Mouse (Mus musculus) megakaryocyte, embryonic 14.5 days (primary cell): ENCODE data around the gene Gngt2. TPM values are rescaled to one million over a fixed set of nuclear protein-coding genes. Genes with fewer than 3 reads are reported as not detected.

ENCODE experiments used
- H3K27me3 ChIP-seq: replicated peaks from 2 replicates; pipeline ENCODE3; 2012; ENCODE audit warnings: inconsistent platforms
- H3K36me3 ChIP-seq: replicated peaks from 2 replicates; pipeline ENCODE3; 2012; ENCODE audit warnings: low read length, inconsistent platforms, mixed read lengths
- H3K4me1 ChIP-seq: 2 replicates; pipeline ENCODE4 v1.6.1; 2012; ENCODE audit warnings: inconsistent platforms
- H3K4me3 ChIP-seq: replicated peaks from 2 replicates; pipeline ENCODE3; 2012; ENCODE audit warnings: moderate library complexity, mild to moderate bottlenecking, inconsistent platforms
- H3K9me3 ChIP-seq: 2 replicates; pipeline ENCODE4 v1.6.1; 2012; ENCODE audit warnings: inconsistent platforms
- FLI1 ChIP-seq: IDR thresholded peaks from 2 replicates; pipeline ENCODE4 v1.6.1; 2012; ENCODE audit warnings: low read length, inconsistent platforms, mixed read lengths
- GATA1 ChIP-seq: IDR thresholded peaks from 3 replicates; pipeline ENCODE4 v1.6.1; 2012; ENCODE audit warnings: mixed read lengths, low read length, inconsistent platforms, borderline replicate concordance
- polyA plus RNA-seq: library from polyadenylated mRNA; stranded (reverse); fragments of >175 nt; gene quantifications from 2 replicates; pipeline ENCODE4 v1.2.3, GENCODE M21; 2012; ENCODE audit warnings: low replicate concordance; ENCODE audit not compliant: insufficient read depth

The Gngt2 gene
- polyA plus RNA-seq, 1 experiment: 30.7 TPM

- peak within 1 kb of the TSS; percentile 95 for H3K4me3 ChIP-seq
- TF ChIP-seq GATA1 (no peak), FLI1 (no peak)
- H3K4me1 ChIP-seq: peaks cover 59% of the 10 kb centered on the region
Measured at GRCm38 (mm10) chr11:95824071-95824876, 12.7 kb upstream of the Gngt2 start, which contains the start of gene Phospho1. Gene Phospho1, plus strand, starts transcription at chr11:95824499.

GRCm38 (mm10) chr11:95824877-95825243, 12.2 kb upstream of the Gngt2 start:
- peaks cover 82% of the 10 kb centered on the region for H3K27me3 ChIP-seq
- peaks cover 64% of the 10 kb centered on the region for H3K4me1 ChIP-seq
- H3K9me3 ChIP-seq: no peaks in the 10 kb centered on the region
- H3K4me3 ChIP-seq: peak overlapping the region; percentile 95
- no peak for TF ChIP-seq FLI1
- TF ChIP-seq GATA1: no peak
- peaks cover 7% of the 10 kb centered on the region for H3K36me3 ChIP-seq

More at GRCm38 (mm10) chr11:95824071-95824876, 12.7 kb upstream of the Gngt2 start, which contains the start of gene Phospho1:
- H3K27me3 ChIP-seq: peaks cover 81% of the 10 kb centered on the region
- peaks cover 1% of the 10 kb centered on the region for H3K36me3 ChIP-seq
- H3K9me3 ChIP-seq: no peaks in the 10 kb centered on the region

GRCm38 (mm10) chr11:95825625-95826024, 11.4 kb upstream of the Gngt2 start:
- H3K36me3 ChIP-seq: peaks cover 15% of the 10 kb centered on the region
- peaks cover 6% of the 10 kb centered on the region for H3K9me3 ChIP-seq
- peaks cover 68% of the 10 kb centered on the region for H3K4me1 ChIP-seq
- H3K27me3 ChIP-seq: peaks cover 88% of the 10 kb centered on the region
- no peak for TF ChIP-seq GATA1
- TF ChIP-seq FLI1: no peak
- peak overlapping the region; percentile 95 for H3K4me3 ChIP-seq

GRCm38 (mm10) chr11:95826317-95827167, 10.5 kb upstream of the Gngt2 start:
- peaks cover 24% of the 10 kb centered on the region for H3K36me3 ChIP-seq
- H3K27me3 ChIP-seq: peaks cover 88% of the 10 kb centered on the region
- TF ChIP-seq GATA1 (no peak), FLI1 (no peak)
- peak overlapping the region; percentile 83 for H3K4me3 ChIP-seq
- peaks cover 14% of the 10 kb centered on the region for H3K9me3 ChIP-seq
- H3K4me1 ChIP-seq: peaks cover 66% of the 10 kb centered on the region

- peaks cover 65% of the 10 kb centered on the region for H3K4me1 ChIP-seq
- peak overlapping the region; percentile 83 for H3K4me3 ChIP-seq
- H3K9me3 ChIP-seq: peaks cover 14% of the 10 kb centered on the region
- peaks cover 26% of the 10 kb centered on the region for H3K36me3 ChIP-seq
- no peak for TF ChIP-seq GATA1
- peaks cover 86% of the 10 kb centered on the region for H3K27me3 ChIP-seq
Measured at GRCm38 (mm10) chr11:95827168-95827447, 9.9 kb upstream of the Gngt2 start.

GRCm38 (mm10) chr11:95827464-95828085, 9.4 kb upstream of the Gngt2 start:
- Histone ChIP-seq H3K4me3 (peak overlapping the region; percentile 83), H3K4me1 (peaks cover 65% of the 10 kb centered on the region), H3K27me3 (peaks cover 86% of the 10 kb centered on the region), H3K9me3 (peaks cover 14% of the 10 kb centered on the region), H3K36me3 (peaks cover 31% of the 10 kb centered on the region)
- no peak for TF ChIP-seq FLI1
- TF ChIP-seq GATA1: no peak

- peaks cover 39% of the 10 kb centered on the region for H3K36me3 ChIP-seq
- H3K9me3 ChIP-seq: peaks cover 14% of the 10 kb centered on the region
- H3K27me3 ChIP-seq: peaks cover 87% of the 10 kb centered on the region
- no peak for TF ChIP-seq FLI1
- no peak for TF ChIP-seq GATA1
- no peak overlapping the region for H3K4me3 ChIP-seq
- peaks cover 69% of the 10 kb centered on the region for H3K4me1 ChIP-seq
Measured at GRCm38 (mm10) chr11:95828181-95828964, 8.6 kb upstream of the Gngt2 start.

GRCm38 (mm10) chr11:95829526-95830050, 7.4 kb upstream of the Gngt2 start:
- H3K9me3 ChIP-seq: peaks cover 14% of the 10 kb centered on the region
- TF ChIP-seq GATA1 (no peak), FLI1 (no peak)
- peaks cover 42% of the 10 kb centered on the region for H3K36me3 ChIP-seq
- peaks cover 69% of the 10 kb centered on the region for H3K4me1 ChIP-seq
- peaks cover 87% of the 10 kb centered on the region for H3K27me3 ChIP-seq
- no peak overlapping the region for H3K4me3 ChIP-seq
